Mouse (Mus musculus) ZHBTc4 (cell line): ENCODE measurements around the gene Gsdma2.

ENCODE experiments used
- DNase-seq: peaks from one replicate; pipeline ENCODE4 v3.0.0-alpha.2; 2011; ENCODE audit warnings: low read depth, low spot score

The Gsdma2 gene

DNA sequence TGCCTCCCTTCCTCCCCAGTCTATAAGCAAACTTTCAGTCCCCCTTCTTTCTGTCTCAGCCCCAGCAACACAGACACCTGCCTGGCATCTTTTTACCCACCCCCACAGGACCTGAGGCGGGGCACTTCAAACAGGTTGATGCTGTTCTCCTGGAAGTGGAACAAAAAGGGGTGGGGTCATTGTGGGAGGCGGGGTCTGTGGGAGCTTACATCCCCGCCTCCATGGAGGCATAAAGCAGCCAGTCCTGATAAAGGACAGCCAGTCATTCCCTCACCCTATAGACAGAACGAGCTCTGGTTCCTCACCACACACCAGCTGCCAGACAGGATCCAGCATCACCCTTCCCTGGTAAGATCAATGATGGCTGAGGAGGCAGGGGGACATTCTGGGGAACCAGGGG is 17.5 kb downstream of the Gsdma2 start, which contains the start of gene Gsdma:
Gsdma (plus strand) TSS at position 261 of the 400 bp plus-strand sequence.
- peak; percentile 76 for DNase-seq

DNA sequence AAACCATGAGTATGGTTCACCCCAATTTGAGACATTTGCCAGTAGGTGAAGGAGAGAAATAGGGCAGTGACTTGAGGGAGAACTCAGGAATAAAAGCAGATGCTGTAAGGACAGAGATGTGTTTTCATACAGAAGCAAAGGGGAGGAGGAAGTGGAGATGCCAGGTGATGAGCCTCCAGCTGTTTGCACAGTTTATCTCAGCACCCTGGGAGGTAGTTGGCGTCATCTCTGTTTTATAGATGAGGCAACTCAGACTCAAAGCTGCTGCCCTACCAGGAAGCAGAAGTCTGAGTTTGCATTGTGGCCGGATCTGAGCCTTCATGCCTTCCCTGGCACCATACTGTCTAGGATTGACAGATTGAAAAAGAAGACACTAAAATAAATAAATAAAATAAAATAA is 22.4 kb downstream of the Gsdma2 start:
- DNase-seq: no peak

DNA sequence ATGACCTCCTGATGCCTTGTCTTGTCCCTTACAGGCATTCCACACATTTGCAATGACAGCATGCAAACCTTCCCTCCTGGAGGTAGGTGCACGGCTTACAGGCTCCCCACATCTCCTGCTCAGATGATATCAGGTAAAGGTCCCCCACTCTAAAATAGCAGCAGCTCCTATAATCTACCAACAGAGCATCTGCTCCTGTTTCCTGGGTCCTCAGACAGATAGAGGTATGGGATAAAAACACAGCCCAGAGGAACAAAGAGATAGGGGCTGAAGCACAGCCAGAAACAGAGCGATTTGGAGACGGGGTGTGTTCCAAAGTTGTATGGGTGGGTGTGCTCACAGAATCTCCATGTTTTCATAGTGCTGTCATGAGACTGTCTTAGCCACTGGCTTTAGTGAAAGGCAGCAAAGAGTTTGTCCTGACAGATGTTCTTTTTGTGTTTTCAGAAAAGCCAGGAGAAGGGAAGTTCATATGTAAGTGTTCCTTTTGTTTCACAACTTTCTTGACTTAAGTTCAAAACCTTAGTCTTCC is 24.8 kb downstream of the Gsdma2 start:
- no peak for DNase-seq

DNA sequence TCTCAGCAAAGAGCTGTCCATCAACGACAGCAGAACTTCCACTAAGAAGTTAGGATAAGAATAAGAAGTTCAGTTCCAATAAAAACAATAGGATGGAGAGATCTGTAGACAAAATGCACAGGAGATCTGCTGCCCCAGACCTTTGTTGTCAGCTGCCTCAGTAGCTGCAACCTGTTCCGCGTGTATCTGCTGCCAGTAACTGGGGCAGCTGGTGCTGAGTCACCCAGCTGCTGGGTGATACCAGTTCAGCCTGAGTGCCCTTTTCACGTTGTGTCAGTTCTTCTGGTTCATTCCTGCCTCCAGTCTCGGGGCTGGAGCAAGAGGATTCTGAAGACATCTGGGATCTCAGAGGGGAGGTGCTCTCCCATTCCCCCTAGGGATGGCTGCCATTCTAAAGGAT is 25.3 kb downstream of the Gsdma2 start:
- DNase-seq: no peak

DNA sequence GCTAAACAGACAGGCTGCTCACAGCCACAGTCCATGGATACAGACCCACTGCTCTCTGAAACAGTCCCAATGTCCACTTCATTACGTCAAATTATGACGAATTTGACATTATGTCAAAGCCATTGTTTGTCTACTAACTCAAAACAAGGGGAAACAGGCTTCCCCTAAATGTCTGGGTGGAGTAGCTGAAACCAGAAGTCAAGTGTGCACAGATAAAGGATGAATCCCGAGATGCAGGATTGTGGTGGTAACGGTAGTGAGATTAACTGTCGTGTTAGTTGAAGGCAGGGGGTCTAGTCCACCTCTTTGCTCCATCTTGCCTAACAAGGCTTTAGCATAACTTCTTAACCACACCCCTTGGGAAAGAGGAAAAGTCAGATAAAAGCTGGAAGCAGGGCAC is 25.9 kb downstream of the Gsdma2 start:
- DNase-seq: no peak

DNA sequence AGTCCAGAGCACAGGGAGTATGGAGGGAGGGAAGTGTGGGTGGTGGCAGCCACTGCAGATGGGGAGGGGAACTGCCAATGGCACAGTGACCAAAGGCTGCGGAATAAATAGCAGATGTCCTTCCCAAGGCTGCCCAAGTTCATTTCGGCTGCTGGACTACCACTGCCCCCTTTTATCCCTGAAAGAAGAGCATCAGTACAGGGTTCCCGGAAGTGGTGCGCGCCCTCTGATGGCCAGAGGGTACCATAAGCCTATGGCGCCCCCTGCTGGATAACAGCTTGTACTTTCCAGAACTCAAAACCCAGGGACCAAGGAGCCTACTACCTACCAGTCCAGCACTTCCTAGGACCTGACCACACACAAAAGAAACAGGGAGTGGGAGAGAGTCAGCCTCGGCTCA is 26.6 kb downstream of the Gsdma2 start:
- DNase-seq: peak; percentile 70

DNA sequence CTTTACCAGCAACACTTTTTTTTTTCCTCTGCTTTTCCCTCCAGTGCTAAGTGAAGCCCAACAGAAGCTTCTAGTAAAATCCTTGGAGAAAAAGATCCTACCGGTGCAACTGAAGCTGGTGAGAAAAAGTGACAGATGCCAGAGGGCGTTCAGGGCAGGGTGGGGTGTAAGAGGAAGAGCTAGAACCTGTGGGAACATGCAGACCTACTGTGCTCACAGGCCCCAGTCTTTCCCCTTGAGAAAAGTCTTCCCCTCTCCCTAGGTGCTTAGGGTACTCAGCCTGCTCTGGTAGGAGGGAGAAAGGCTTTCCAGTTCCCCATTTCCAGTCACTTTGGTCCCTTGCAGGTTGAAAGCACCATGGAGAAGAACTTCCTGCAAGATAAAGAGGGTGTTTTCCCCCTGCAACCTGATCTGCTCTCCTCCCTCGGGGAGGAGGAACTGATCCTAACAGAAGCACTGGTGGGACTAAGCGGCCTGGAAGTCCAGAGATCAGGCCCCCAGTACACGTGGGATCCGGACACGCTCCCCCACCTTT is 29.3 kb downstream of the Gsdma2 start:
- DNase-seq: no peak

DNA sequence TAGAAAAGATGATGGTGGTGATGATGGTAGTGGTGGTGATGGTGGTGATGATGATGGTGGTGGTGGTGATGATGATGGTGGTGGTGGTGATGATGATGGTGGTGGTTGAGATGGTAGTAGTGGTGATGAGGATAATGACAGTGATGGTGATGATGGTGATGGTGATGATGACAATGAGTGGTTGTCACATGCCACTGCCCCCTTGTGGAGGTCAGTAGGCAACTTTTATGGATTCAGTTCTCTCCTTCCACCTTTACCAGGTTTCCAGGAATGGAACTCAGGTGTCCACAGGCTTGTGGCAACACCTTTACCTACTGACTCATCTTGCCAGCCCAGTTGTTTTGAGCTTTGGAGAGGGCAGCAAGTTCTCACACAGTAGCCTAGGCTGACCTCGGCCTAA is 33.5 kb downstream of the Gsdma2 start:
- DNase-seq: no peak

DNA sequence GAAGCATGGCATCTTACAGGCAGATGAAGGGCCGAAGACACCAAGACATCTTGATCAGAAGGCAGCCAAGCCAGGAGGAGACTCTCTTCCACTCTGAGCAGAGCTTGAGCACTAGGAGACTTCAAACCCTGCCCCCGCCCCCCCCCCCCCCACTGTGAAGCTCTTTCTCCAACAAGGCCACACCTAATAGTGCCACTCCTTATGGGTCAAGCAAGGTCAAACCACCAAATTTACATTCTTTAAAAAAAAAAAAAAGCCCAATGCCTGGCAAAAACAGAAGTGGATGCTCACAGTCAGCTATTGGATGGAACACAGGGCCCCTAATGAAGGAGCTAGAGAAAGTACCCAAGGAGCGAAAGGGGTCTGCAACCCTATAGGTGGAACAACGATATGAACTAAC is 34.0 kb downstream of the Gsdma2 start:
- DNase-seq: peak; percentile 91

DNA sequence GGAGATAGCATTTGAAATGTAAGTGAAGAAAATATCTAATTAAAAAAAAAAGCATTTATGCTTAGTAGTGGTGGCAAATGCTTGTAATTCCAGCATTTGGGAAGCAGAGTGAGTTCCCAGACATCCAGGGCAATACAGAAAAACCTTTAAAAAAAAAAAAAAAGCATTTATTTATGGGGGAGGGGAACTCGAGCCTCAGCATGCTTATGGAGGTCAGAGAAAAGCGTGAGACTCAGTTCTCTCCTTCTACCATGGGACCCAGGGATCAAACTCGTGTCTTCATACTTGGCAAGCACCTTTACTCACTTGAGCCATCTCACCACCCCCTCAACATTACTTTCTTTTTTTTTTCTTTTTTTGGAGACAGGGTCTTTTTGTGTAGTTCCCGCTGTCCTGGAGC is 34.6 kb downstream of the Gsdma2 start:
- DNase-seq: no peak

DNA sequence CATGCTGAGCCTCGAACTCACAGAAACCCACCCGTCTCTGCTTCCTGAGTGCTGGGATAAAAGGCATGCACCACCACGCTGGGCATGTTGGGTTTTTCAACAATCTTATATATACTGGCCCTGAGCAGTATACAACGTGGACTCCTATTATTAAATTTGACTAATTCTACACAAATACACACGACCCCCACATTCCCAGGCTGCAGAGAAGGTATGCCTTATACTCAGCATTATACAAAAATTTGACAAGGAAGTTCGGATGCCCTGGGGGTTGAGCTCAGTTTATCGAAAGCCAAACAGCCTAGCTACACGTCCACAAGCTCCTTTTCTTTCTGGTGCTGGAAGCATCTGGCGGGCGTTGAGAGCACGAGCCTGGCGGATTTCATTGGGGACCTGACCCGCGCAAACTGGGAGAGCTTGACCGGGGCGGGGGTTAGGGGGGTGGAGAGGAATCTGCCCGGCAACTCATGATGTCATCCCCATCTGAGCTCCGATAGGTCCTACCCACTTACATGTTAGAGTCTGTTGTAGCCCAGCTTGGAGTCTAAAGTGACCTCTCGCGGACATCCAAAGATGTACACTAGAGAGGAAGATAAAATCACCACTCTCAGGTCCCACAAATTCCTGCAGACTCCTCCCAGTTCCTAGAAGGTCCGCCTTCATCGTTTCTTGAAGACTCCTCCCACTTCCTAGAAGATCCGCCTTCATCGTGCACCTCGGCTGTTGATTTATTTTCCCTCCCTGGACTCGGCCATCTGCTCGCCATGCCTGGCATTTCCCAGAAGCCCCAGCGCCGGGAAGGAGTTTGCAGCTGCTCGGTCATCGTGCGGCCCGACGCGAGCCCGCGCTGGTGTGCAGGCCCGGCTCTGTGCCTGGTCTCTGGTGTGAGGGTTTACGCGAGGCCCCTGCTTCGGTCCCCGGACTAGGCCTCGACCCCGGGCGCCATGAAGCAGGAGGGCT is 35.5 kb downstream of the Gsdma2 start, which contains the start of gene Psmd3:
Psmd3 (plus strand) TSS at position 769 of the 960 bp plus-strand sequence.
- DNase-seq: peak; percentile 99

DNA sequence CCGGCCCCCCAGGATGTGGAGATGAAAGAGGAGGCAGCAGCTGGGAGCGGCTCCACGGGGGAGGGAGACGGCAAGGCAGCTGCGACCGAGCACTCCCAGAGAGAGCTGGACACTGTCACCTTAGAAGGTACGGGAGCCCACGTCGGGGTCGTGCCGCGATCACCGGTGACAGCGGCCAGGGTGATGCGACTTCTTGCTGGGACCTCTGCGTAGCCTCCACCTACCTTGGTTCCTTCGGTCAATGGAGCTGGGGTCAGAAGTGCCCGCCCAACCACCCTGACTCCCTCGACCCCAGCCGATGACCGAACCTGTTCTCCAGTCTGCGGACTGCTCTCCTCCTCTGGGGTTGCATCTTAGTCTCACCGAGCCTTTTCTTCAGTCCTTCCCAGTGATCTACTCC is 36.3 kb downstream of the Gsdma2 start:
- no peak for DNase-seq

DNA sequence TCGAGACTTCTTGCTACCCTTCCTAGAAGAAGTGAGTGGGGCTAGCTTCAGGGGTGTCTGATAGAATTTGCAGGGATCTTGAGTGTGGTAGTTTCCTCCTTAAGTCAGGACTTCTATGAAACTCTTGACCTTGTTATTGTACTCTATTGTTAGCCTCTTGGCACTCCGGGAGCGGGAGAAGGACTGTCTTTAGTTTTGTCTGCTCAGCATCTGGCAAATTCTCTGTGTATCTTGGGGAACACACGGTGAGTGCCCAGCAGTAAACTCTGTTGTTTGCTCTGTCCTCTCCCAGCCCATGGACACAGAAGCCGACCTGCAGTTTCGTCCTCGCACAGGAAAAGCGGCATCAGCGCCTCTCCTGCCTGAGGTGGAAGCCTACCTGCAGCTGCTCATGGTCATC is 39.1 kb downstream of the Gsdma2 start:
- no peak for DNase-seq

DNA sequence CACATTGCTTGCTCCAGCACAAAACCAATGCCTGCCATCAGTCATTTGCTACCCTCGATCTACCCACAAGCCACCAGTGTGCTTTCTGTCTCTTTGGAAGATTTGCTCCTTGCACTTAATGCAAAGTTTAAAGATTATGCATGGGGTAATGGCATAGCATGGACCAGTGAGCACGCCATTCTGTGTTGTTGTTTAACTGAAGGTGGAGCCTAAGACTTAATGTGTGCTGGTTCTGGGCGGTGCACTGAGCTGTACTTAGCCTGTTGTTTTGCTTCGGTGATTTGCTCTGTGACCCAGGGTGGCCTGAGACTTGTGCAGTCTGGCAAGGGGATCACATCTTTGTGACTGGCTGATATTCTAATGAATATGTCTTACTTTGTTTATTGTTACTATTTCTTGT is 40.4 kb downstream of the Gsdma2 start:
- no peak for DNase-seq

DNA sequence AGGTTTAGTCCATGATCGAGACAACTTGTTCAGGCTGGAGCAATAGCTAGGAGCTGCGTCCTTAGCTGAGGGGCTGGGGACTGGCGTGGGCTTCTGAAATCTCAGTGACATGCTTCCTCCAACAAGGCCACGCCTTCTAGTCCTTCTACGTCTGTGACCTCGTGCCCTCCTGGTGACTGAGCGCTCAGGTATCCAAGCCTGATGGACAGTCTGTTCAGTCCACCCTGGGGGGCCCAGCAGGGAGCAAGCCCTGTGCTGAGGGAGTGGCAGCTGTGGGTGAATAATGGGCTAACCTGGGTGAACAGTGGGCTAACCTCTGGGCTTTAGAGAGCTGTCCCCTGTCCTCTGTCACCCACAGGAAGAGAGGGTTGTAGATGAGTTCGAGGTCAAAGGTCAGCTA is 41.5 kb downstream of the Gsdma2 start:
- DNase-seq: no peak

DNA sequence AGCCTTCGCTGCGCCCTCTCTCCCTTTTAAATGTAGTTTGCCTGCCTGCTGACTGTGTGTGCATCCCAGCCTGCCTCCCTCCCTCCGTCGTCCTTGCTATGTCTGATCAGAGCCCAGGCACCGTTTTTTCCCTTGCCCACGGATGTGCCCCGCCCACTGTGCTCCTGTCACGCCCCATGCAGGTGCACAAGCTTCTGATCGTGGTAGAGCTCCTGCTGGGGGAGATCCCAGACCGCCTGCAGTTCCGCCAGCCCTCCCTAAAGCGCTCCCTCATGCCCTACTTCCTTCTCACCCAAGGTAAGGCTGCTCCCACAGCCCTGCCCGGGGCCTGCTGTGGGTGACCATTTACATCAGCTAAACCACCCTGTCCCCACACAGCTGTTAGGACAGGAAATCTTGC is 46.6 kb downstream of the Gsdma2 start:
- peak; percentile 90 for DNase-seq

DNA sequence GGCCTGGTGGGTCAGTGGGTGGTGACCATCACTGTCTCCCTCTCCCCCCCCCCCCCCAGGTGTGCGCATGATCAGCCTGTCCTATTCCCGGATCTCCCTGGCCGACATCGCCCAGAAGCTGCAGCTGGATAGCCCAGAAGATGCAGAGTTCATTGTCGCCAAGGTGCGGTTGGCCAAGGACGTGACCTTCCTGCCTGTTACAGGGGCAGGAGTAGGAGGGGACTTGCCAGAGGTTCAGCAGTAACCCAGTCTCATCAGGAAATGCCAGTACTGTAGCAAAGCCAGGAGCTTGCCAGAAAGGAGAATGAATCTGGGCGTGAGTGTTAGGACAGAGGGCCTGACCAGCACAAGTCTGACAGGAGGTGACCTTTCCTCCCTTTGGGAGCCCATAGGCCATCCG is 47.2 kb downstream of the Gsdma2 start:
- DNase-seq: peak; percentile 72

DNA sequence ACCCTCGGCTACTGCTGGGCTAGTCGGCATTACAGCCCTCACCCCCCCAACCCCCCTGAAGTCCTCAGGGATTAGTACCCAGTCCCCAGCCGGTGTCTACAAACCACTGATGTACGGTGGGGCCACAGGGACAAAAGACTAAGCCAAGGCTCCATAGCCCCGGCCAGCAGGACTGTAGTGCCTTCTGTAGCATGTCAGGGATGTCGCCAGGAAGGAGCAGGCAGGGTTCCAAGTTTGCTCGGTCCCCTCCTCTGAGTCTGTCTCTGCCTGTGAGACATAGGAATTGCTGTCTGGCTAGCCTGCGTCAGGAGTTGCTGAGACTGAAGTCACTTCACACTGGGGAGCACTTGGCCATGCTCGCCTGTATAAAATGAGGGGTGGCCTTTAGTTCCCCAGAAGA is 47.7 kb downstream of the Gsdma2 start:
- DNase-seq: no peak

DNA sequence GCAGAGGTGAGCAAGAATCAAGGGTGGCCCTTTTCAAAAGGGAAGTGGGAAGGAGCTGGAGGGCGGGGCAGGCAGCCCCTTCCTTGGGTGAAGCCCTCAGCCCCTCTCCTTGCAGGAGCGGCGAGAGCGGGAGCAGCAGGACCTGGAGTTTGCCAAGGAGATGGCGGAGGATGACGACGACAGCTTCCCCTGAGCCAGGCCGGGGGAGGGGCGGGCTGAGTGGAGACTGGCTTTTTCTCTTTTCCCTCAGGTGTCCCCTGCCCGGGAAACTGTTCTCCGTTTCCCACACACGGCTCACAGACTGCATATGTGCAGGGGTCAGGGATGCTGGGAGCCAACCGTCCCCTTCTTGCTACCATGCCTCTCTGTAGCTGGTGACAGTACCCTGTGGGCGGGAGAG is 48.8 kb downstream of the Gsdma2 start:
- DNase-seq: no peak

DNA sequence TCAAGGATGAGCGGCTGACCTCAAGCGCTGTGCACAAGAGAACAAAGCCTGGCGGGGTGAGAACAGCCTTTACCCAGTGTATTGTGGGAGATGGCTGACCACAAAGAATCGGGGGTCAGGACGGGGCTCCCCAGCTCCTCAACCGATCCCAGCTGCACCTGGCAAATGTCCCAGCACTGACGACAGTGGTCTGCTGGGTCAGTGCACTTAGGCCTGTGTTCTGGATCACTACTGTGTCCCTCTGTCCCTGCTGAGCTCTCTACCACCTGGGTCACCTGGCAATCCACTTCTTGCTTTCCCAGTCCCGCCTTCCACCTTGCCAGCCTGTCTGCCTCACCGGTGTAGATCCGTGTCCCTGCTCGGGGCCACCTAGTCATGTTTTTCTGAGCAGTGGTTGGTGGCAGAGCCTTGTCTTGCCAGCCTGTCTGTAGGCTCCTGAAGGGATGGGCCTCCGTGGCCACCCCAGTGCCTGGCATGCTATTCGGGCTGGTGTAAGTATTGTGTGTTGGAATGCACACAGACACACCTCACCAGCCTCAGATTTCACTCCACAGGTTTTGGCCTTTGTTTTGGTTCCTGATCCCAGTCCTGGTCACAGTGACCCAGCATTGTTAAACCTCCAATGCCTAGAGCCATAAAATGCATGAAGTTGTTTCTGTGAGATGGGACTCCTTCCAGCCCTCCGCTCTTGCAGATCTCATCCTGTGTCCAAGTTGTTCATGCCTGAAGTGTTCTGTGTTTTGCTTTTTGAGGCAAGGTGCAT is 50.1 kb downstream of the Gsdma2 start:
- DNase-seq: peak; percentile 54

DNA sequence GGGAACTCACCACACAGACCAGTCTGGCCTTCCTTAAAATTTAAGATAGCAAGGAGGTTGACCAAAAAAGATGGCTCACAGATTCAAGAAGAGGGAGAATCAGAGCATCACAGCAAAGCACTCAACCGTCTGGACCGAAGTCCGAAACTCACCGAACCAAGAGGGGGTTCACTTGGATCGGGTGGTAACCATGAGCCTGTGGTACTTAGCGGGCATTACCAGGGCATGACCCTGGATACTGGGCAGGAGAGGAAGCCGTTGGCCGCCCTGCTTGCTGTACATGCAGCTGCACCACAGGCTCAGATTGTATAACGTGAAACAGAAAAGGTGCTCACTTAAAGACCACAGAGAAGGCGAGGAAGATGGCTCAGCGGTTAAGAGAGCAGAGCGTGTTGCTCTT is 50.7 kb downstream of the Gsdma2 start:
- DNase-seq: no peak
